Mouse (Mus musculus) limb, embryonic 15.5 days (tissue): ENCODE results near the gene Calm2. TPM values are rescaled to one million over a fixed set of nuclear protein-coding genes. Genes with fewer than 3 reads are reported as not detected.

Experiments
- ATAC-seq: fragments of 200-750 bp; cut with Nextera tagmentation; 2 replicates; pipeline ENCODE4 v1.8.0; 2017; ENCODE audit warnings: low read depth, moderate TSS enrichment; ENCODE audit not compliant: insufficient number of reproducible peaks, low FRiP score, low TSS enrichment
- H3K27ac ChIP-seq: fragments of 300-500 bp; sonication (generic); 2 replicates; pipeline ENCODE4 v1.5.1; 2015; ENCODE audit warnings: moderate library complexity, mild to moderate bottlenecking, inconsistent platforms
- H3K27me3 ChIP-seq: fragments of 300-500 bp; sonication (generic); 2 replicates; pipeline ENCODE4 v1.6.1; 2015; ENCODE audit warnings: inconsistent platforms
- H3K36me3 ChIP-seq: fragments of 300-500 bp; sonication (generic); 2 replicates; pipeline ENCODE4 v1.6.1; 2015; ENCODE audit warnings: inconsistent platforms
- H3K4me1 ChIP-seq: fragments of 300-500 bp; sonication (generic); 2 replicates; pipeline ENCODE4 v1.6.1; 2015; ENCODE audit warnings: inconsistent platforms
- H3K4me2 ChIP-seq: fragments of 300-500 bp; sonication (generic); 2 replicates; pipeline ENCODE4 v1.6.1; 2015; ENCODE audit warnings: mild to moderate bottlenecking, inconsistent platforms
- H3K4me3 ChIP-seq: fragments of 300-500 bp; sonication (generic); 2 replicates; pipeline ENCODE4 v1.5.1; 2015; ENCODE audit warnings: mild to moderate bottlenecking, inconsistent platforms
- H3K9ac ChIP-seq: fragments of 300-500 bp; sonication (generic); 2 replicates; pipeline ENCODE4 v1.6.1; 2015; ENCODE audit warnings: inconsistent platforms
- H3K9me3 ChIP-seq: fragments of 300-500 bp; sonication (generic); 2 replicates; pipeline ENCODE4 v1.6.1; 2016; ENCODE audit warnings: inconsistent platforms
- WGBS: fragments of 180-500 bp; shearing (Covaris S2); methylation state at CpG from one replicate; pipeline ENCODE4 v1.1.7; 2015; 5-methylcytosine and 5-hydroxymethylcytosine counted together
- polyA plus RNA-seq: library from polyadenylated mRNA; unstranded; fragments of >200 nt; fragmentation: Nextera tagmentation; extraction: Ambion mirVana; gene quantifications from 2 replicates; pipeline ENCODE4 v1.2.1, GENCODE M21; 2015

Gene Calm2
- polyA plus RNA-seq, 1 experiment from 2014 or later = 938 TPM

DNA sequence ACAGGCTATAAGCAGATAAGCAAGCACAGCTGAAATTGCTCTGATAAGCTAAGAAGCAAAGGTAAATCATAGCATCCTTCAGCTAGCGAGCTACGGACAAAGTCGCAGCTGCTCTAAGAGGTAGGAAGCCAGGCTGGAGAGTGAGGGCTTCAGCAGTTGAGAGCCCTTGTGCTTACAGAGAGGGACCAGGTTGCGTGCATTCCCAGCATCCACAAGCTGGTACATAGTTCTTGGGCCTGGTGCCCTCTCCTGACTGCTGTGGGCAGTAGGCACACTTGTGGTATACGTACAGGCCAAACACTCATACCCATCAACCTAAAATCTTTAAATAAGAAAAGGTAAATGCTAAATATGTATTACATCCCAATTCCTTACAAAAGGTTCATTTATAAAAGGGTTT, 14.0 kb downstream of the Calm2 start:
- no peak for ATAC-seq
- Histone ChIP-seq H3K9ac (no peak overlapping the region), H3K27me3 (no peaks in the 10 kb centered on the region), H3K4me1 (no peaks in the 10 kb centered on the region), H3K36me3 (peaks cover 57% of the 10 kb centered on the region), H3K4me2 (no peak overlapping the region), H3K4me3 (no peak overlapping the region), H3K9me3 (no peaks in the 10 kb centered on the region), H3K27ac (no peak overlapping the region)
- 95% methylated on average over 5 of the region's 5 CpGs for WGBS

GRCm38 (mm10) chr17:87432314-87432713, 14.4 kb downstream of the Calm2 start:
- H3K9me3 ChIP-seq = no peaks in the 10 kb centered on the region
- no peak overlapping the region for H3K9ac ChIP-seq
- H3K36me3 ChIP-seq = peaks cover 57% of the 10 kb centered on the region
- peaks cover 3% of the 10 kb centered on the region; the same call in 1 of the 2 replicates for H3K4me1 ChIP-seq
- H3K27ac ChIP-seq = no peak overlapping the region
- no peak overlapping the region for H3K4me2 ChIP-seq
- no peaks in the 10 kb centered on the region for H3K27me3 ChIP-seq
- no peak overlapping the region for H3K4me3 ChIP-seq
- ATAC-seq = no peak

GRCm38 (mm10) chr17:87429431-87429830, 17.3 kb downstream of the Calm2 start:
- Histone ChIP-seq H3K27ac (no peak overlapping the region), H3K4me1 (peaks cover 4% of the 10 kb centered on the region; the same call in 1 of the 2 replicates), H3K27me3 (no peaks in the 10 kb centered on the region), H3K9me3 (no peaks in the 10 kb centered on the region), H3K4me3 (no peak overlapping the region), H3K36me3 (peaks cover 43% of the 10 kb centered on the region), H3K9ac (no peak overlapping the region), H3K4me2 (no peak overlapping the region)
- WGBS = 60% methylated on average over 3 of the region's 3 CpGs
- ATAC-seq = no peak

- no peaks in the 10 kb centered on the region for H3K27me3 ChIP-seq
- no peaks in the 10 kb centered on the region for H3K9me3 ChIP-seq
- H3K4me3 ChIP-seq = no peak within 1 kb of the TSS
- WGBS = 65% methylated on average over 24 of the region's 24 CpGs
- H3K9ac ChIP-seq = no peak within 1 kb of the TSS
- no peak for ATAC-seq
- peaks cover 4% of the 10 kb centered on the region; the same call in 1 of the 2 replicates for H3K4me1 ChIP-seq
- peaks cover 31% of the 10 kb centered on the region for H3K36me3 ChIP-seq
- H3K4me2 ChIP-seq = no peak within 1 kb of the TSS
- H3K27ac ChIP-seq = no peak within 1 kb of the TSS
These were observed 19.2 kb downstream of the Calm2 start, which contains the start of gene Stpg4 for GRCm38 (mm10) chr17:87427511-87427910. Gene Stpg4 (minus strand): TSS chr17:87427741.

GRCm38 (mm10) chr17:87418082-87418481, 28.7 kb downstream of the Calm2 start:
- H3K4me1 ChIP-seq = no peaks in the 10 kb centered on the region
- no peak overlapping the region for H3K27ac ChIP-seq
- H3K36me3 ChIP-seq = no peaks in the 10 kb centered on the region
- no peak overlapping the region for H3K4me3 ChIP-seq
- no peaks in the 10 kb centered on the region for H3K27me3 ChIP-seq
- H3K9ac ChIP-seq = no peak overlapping the region
- ATAC-seq = no peak
- H3K4me2 ChIP-seq = no peak overlapping the region
- 71% methylated on average over 7 of the region's 7 CpGs for WGBS
- no peaks in the 10 kb centered on the region for H3K9me3 ChIP-seq

GRCm38 (mm10) chr17:87406646-87407045, 40.1 kb downstream of the Calm2 start:
- Histone ChIP-seq H3K36me3 (no peaks in the 10 kb centered on the region), H3K27me3 (no peaks in the 10 kb centered on the region), H3K4me2 (no peak overlapping the region), H3K9ac (no peak overlapping the region), H3K27ac (no peak overlapping the region), H3K4me3 (no peak overlapping the region), H3K4me1 (no peaks in the 10 kb centered on the region), H3K9me3 (no peaks in the 10 kb centered on the region)
- 82% methylated on average over 4 of the region's 4 CpGs for WGBS
- no peak for ATAC-seq

DNA sequence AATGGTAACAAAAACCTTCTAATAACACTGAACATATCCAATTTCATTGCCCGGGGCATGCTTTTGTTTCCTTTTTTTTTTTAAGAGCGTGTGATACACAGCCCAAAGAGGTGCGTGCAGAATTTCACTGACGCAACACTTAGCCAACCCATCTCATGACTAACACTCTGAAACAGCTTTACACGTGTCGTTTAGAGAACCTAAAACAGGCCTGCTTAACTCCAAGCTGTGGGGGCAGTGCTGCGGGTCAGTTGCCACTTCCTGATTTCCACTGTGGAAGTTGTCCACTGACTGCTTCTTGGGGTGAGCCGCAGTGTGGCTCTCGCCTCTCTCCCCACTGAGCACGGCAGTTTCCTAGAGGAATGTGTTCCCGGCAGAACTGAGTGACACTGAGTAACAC, 41.2 kb downstream of the Calm2 start:
- no peaks in the 10 kb centered on the region for H3K27me3 ChIP-seq
- H3K4me3 ChIP-seq = no peak overlapping the region
- no peaks in the 10 kb centered on the region for H3K36me3 ChIP-seq
- H3K9me3 ChIP-seq = no peaks in the 10 kb centered on the region
- H3K9ac ChIP-seq = no peak overlapping the region
- no peak overlapping the region for H3K4me2 ChIP-seq
- ATAC-seq = no peak
- no peaks in the 10 kb centered on the region for H3K4me1 ChIP-seq
- H3K27ac ChIP-seq = no peak overlapping the region
- WGBS = 41% methylated on average over 11 of the region's 11 CpGs

GRCm38 (mm10) chr17:87403462-87403861, 43.3 kb downstream of the Calm2 start:
- Histone ChIP-seq H3K4me2 (no peak overlapping the region), H3K27ac (no peak overlapping the region), H3K9ac (no peak overlapping the region), H3K36me3 (no peaks in the 10 kb centered on the region), H3K4me3 (no peak overlapping the region), H3K9me3 (no peaks in the 10 kb centered on the region), H3K27me3 (no peaks in the 10 kb centered on the region), H3K4me1 (no peaks in the 10 kb centered on the region)
- 79% methylated on average over 4 of the region's 4 CpGs for WGBS
- no peak for ATAC-seq

GRCm38 (mm10) chr17:87402444-87402843, 44.3 kb downstream of the Calm2 start:
- H3K27ac ChIP-seq = no peak overlapping the region
- no peaks in the 10 kb centered on the region for H3K9me3 ChIP-seq
- no peaks in the 10 kb centered on the region for H3K27me3 ChIP-seq
- H3K4me3 ChIP-seq = no peak overlapping the region
- H3K36me3 ChIP-seq = no peaks in the 10 kb centered on the region
- no peak for ATAC-seq
- no peaks in the 10 kb centered on the region for H3K4me1 ChIP-seq
- no peak overlapping the region for H3K4me2 ChIP-seq
- WGBS = 86% methylated on average over 11 of the region's 11 CpGs
- H3K9ac ChIP-seq = no peak overlapping the region

DNA sequence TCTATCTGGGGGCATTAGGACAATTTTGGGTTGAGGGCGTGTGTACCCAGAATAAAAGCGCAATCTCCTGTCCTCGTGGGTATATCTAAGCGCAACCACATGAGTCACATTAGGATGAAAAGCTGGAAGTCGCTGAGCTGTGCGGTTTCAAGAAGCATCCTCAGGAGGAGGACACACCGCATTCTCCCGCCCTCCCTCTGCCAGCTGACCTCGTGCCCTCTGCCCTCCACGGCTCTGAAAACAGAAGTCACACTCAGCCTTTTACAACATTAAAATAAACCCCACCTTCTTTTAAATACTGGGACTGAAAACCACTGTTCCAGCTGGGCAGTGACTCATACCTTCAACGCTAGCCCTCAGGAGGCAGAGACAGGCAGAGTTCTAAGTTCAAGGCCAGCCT, 49.6 kb downstream of the Calm2 start:
- Histone ChIP-seq H3K27me3 (no peaks in the 10 kb centered on the region), H3K9ac (no peak overlapping the region), H3K4me2 (no peak overlapping the region), H3K36me3 (no peaks in the 10 kb centered on the region), H3K4me1 (no peaks in the 10 kb centered on the region), H3K9me3 (no peaks in the 10 kb centered on the region), H3K27ac (no peak overlapping the region), H3K4me3 (no peak overlapping the region)
- no peak for ATAC-seq
- WGBS = 75% methylated on average over 11 of the region's 11 CpGs

- Histone ChIP-seq H3K27me3 (no peaks in the 10 kb centered on the region), H3K27ac (peak overlapping the region; percentile 33; the same call in 1 of the 2 replicates), H3K4me2 (no peak overlapping the region), H3K4me3 (no peak overlapping the region), H3K4me1 (peaks cover 11% of the 10 kb centered on the region), H3K9ac (no peak overlapping the region), H3K9me3 (no peaks in the 10 kb centered on the region), H3K36me3 (no peaks in the 10 kb centered on the region)
- ATAC-seq = 0 out of 2 replicates have a peak, but pooled peaks have one; percentile 40
- WGBS = 35% methylated on average over 7 of the region's 7 CpGs
These were observed 55.5 kb downstream of the Calm2 start for GRCm38 (mm10) chr17:87391242-87391641.

DNA sequence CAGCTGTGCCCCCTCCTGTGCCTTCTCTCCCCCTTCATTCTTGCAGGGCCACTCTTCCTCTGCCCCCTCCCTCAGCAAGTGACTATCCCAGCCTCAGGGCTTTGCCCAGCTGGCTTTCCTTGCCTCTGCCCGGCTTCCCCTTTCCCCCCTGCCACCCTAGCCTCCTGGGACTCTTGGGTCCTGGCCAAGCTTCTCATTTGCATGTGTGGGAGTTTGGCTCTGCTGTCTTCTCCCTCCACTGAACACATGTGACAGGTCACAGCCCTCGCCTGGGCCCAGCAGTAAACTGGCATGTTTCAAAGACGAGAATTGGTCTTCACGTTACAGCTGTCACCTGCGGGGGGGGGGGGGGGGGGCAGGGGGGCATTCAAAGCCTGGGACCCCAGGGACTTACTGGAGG, 59.7 kb downstream of the Calm2 start:
- no peak for ATAC-seq
- Histone ChIP-seq H3K4me1 (peaks cover 11% of the 10 kb centered on the region), H3K27ac (no peak overlapping the region), H3K36me3 (no peaks in the 10 kb centered on the region), H3K9ac (no peak overlapping the region), H3K9me3 (no peaks in the 10 kb centered on the region), H3K4me2 (no peak overlapping the region), H3K27me3 (no peaks in the 10 kb centered on the region), H3K4me3 (no peak overlapping the region)
- WGBS = 26% methylated on average over 4 of the region's 5 CpGs

- Histone ChIP-seq H3K27me3 (no peaks in the 10 kb centered on the region), H3K9ac (no peak overlapping the region), H3K4me1 (peaks cover 3% of the 10 kb centered on the region), H3K27ac (no peak overlapping the region), H3K4me2 (no peak overlapping the region), H3K36me3 (no peaks in the 10 kb centered on the region), H3K9me3 (no peaks in the 10 kb centered on the region), H3K4me3 (no peak overlapping the region)
- ATAC-seq = no peak
- WGBS = 69% methylated on average over 3 of the region's 3 CpGs
These were observed 60.9 kb downstream of the Calm2 start for GRCm38 (mm10) chr17:87385835-87386234.
